Mouse (Mus musculus): ENCODE data around the gene Hoxb6.

The Hoxb6 gene

GRCm38 (mm10) chr11:96285771-96286738, 6.2 kb upstream of the Hoxb6 start, which contains the start of gene Hoxb7:
Hoxb7 (plus strand) TSS chr11:96286623.
- DNase-seq (ENCODE audit: extremely low spot score): no peak

GRCm38 (mm10) chr11:96286739-96287385, 5.4 kb upstream of the Hoxb6 start:
- DNase-seq (ENCODE audit: extremely low spot score): no peak

- no peak for DNase-seq (ENCODE audit: extremely low spot score)
Observed at GRCm38 (mm10) chr11:96287411-96287810, 4.9 kb upstream of the Hoxb6 start.

GRCm38 (mm10) chr11:96288455-96289221, 3.6 kb upstream of the Hoxb6 start:
- DNase-seq (ENCODE audit: extremely low spot score): no peak

GRCm38 (mm10) chr11:96289293-96289692, 3.0 kb upstream of the Hoxb6 start:
- DNase-seq (ENCODE audit: extremely low spot score): no peak

GRCm38 (mm10) chr11:96289837-96290236, 2.4 kb upstream of the Hoxb6 start:
- DNase-seq (ENCODE audit: extremely low spot score): no peak

GRCm38 (mm10) chr11:96290705-96291355, 1.4 kb upstream of the Hoxb6 start:
- no peak for DNase-seq (ENCODE audit: extremely low spot score)

- DNase-seq (ENCODE audit: extremely low spot score): no peak
Observed at GRCm38 (mm10) chr11:96292565-96293301, 457 bp downstream of the Hoxb6 start.

- DNase-seq (ENCODE audit: extremely low spot score): no peak
Observed at GRCm38 (mm10) chr11:96293302-96293921, 1.1 kb downstream of the Hoxb6 start.

- peak; percentile 89 for DNase-seq (ENCODE audit: extremely low spot score)
Observed at GRCm38 (mm10) chr11:96294245-96295091, 2.2 kb downstream of the Hoxb6 start.

GRCm38 (mm10) chr11:96295092-96295835, 3.0 kb downstream of the Hoxb6 start:
- DNase-seq (ENCODE audit: extremely low spot score): no peak

- no peak for DNase-seq (ENCODE audit: extremely low spot score)
Observed at GRCm38 (mm10) chr11:96296997-96297396, 4.7 kb downstream of the Hoxb6 start.

- DNase-seq (ENCODE audit: extremely low spot score): no peak
Observed at GRCm38 (mm10) chr11:96297428-96297827, 5.2 kb downstream of the Hoxb6 start.

- DNase-seq (ENCODE audit: extremely low spot score): no peak
Observed at GRCm38 (mm10) chr11:96297968-96298635, 5.8 kb downstream of the Hoxb6 start.

GRCm38 (mm10) chr11:96298895-96299667, 6.8 kb downstream of the Hoxb6 start:
- no peak for DNase-seq (ENCODE audit: extremely low spot score)

GRCm38 (mm10) chr11:96299781-96300180, 7.5 kb downstream of the Hoxb6 start:
- no peak for DNase-seq (ENCODE audit: extremely low spot score)

GRCm38 (mm10) chr11:96300354-96301063, 8.2 kb downstream of the Hoxb6 start:
- no peak for DNase-seq (ENCODE audit: extremely low spot score)
